Mouse (Mus musculus) regulatory T cell (primary cell): ENCODE measurements at regions not wholly inside any gene's neighbourhood (a gene's known extent, or its start where the extent isn't known, plus 50 kb on each side); places are given as distances from the start of the nearest gene placed in this dataset.
"Not testable (repeated sequence)": the region's sequence is repeated elsewhere in the genome, so short reads cannot be mapped to it uniquely, and the experiment has no call there.

Source experiments
- in situ Hi-C: fragments of 300-600 bp; cut with MboI, MseI; formaldehyde crosslinking; loops from one replicate; pipeline ENCODE4 v1.15.1; 2025; ENCODE audit warnings: high pct_unique_total_duplicates

DNA sequence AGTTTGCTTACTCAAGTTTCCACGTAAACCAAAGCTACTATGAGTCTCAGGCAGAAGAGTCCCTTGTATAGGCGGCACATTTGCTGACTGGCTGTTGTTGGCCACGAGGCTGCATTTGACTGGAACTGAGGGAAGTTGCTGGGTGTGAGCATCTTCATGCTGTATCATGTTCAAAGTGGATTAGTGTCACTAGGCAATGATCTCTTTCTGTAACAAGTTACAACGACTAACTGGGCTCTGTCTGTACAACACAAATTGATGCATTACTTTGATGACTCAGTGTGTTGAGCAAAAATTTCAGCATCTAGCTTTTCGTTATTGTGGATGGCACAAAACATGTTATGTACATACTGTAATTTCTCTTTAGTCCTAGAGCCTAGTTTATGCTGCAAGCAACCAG, 203.7 kb upstream of the P2ry1 start:
- in situ Hi-C loops, result no loop called here

DNA sequence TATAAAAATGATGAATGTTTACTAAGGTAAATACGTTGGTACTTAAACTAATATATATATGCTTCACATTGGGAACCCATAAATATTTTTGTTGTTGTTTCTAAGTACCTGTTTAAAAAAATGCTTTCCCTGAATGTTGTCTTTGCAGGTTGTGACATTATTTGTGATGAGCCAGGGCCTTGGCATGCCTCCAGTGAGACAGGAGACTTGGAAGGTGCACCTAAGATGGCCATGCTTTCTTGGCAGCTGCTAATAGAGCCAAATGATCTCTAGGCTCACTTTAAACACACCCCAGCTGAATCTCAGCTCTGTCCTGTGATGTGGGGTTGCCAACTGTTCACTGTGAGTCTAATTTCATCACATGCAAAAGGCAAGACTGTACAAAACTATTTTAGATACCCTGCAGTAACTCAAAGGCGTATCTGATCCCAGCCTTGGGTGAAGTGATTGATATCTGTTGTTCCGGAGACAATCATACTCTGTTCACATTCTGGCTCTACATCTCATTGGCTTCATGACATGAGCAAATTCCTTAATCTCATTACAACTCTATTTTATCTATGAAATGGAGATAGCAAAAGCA, 197.8 kb upstream of the P2ry1 start:
- in situ Hi-C loops, result loop anchor here (25.0 kb wide), 1 partner anchor 1718 kb away; no protein-coding TSS in a partner anchor

DNA sequence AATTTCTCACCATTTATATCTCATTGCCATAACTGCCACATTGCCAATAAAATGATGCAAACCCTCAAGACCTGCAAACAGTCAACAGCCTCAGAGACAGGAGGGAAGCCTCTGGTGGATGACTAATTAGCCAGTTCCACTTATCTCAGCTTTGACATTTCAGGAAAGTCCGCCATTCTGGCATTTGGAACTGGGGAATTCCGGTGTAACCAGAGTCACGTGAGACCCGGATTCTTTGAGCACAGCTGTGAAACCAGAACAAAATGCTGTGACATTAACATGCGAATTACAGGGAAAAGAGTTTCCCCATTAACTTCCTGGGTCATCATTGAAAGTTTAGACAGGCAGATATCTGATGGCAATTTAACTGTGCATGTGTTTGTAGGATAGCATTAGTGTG, 190.7 kb upstream of the P2ry1 start:
- in situ Hi-C loops, result loop anchor here (25.0 kb wide), 1 partner anchor 1725 kb away; no protein-coding TSS in a partner anchor

DNA sequence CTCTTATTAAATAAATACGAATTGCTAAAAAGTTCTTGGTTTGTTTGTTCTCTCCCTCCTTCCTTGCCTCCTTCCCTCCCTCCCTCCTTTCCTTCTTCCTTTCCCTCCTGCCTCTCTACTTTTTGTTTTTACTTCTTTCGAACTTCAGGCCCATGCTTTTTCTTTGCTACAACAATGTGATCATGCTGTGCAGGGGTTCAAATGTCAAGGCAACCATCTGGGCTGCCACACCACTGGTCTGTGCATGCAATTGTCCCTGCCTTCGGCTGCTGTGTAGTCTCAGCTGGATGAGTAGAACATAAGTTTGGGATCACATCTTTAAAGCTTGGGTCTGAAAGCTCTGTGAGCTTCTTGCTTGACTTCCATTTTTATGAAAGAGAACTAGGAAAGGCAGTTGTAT, 189.1 kb upstream of the P2ry1 start:
- in situ Hi-C loops, result loop anchor here (25.0 kb wide), 1 partner anchor 1726 kb away; no protein-coding TSS in a partner anchor

DNA sequence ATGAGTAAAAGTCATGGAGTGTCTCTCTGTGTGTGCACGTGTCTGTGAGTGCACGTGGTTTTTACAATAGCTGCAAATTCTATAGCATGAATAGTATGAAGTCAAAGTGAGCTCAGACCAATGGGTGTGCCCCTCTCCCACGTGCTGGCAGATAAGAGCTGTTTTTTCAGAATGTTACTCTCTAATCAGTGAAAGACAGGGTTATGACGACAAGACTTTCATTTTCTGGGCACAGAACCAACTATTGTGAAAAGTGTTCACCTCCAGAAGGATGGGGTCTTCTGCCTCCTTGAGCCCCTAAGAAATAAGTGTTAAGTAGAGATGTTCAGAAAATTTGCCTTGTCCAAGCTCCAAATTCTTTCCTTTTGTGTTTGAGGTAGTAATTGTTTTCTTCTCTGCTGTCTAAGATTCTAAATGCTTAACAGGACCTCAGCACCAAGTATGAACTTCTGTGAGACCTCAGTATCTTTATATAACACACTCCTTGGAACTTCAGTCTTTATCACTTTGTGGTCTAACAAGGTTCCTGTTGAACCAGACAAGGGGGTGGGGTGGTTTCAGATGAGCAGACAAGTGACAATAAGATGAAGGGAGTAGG, 182.8 kb upstream of the P2ry1 start:
- in situ Hi-C loops, result loop anchor here (25.0 kb wide), 1 partner anchor 1732 kb away; no protein-coding TSS in a partner anchor

DNA sequence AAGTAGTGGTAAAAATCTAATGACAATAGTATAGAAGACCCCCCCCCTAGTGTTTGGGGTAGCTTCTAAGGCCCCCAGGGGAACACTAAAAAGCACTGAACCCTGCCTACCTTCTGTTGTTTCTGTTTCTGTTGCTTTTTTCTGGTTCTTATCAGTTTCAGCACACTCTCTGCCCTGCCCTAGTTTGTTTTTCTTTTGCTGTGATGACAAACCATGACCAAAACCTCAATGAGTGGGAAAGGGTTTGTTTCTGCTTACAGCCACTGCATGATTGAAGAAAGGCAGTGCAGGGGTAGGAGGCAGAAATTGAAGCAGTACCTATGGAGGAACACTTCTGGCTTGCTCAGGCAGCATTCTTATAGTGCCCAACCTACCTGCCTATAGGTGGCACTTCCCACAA, 181.1 kb upstream of the P2ry1 start:
- in situ Hi-C loops, result loop anchor here (25.0 kb wide), 1 partner anchor 1734 kb away; no protein-coding TSS in a partner anchor

DNA sequence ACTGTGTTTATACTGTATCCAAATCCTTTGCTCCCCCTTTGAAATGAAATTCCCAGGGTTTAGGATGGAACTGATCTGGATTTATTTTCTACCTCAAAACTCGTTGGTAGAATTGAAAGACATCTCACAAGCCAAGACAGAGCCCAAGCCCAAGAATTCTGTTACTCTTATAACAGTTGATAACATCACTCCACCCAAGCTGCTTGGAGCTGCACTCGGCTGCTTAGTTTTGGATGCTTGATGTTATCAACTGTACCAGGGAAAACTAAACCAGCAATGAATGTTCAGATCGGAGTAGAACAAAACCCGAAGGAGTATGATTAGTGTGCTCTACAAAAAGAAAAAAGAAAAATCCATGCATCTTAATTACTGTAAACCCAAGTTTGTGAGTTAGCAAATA, 175.8 kb upstream of the P2ry1 start:
- in situ Hi-C loops, result no loop called here

DNA sequence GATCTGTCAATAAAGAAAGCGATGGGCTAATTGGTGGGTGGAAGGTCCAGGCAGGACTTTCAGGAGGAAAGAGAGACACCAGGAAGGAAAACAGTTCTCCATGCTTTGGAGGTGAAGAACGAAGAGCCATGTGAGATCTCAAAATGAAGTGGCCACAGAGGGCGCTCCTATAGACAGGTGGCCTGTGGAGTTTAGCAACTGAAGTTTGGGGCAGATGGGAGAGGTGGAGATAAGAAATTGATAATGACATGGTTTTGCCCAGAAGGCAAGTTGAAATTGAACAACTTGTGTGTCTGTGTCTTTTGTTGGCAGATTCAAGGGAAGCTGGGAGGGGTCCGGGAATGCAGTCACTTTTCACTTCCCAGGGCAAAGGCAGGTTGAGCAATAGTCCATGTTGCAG, 170.2 kb upstream of the P2ry1 start:
- in situ Hi-C loops, result no loop called here

DNA sequence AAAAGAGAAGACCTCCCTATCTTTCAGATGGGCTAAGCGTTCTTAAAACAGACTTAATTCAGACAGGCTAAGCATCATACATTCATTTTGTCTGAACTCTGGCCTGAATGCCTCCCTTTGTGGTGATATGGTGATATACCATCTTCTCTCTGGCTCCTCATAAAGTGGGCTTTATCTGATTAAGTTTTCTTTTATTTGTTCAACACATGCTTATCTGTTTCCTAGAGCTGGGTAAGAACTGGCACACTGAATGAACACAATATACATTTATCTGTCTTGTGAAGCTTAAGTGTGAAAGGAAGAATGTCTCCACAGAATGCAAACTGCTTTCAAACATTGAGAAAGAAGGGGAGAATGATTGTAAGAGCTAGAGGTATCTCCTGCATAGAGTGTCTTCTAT, 160.7 kb upstream of the P2ry1 start:
- in situ Hi-C loops, result no loop called here

DNA sequence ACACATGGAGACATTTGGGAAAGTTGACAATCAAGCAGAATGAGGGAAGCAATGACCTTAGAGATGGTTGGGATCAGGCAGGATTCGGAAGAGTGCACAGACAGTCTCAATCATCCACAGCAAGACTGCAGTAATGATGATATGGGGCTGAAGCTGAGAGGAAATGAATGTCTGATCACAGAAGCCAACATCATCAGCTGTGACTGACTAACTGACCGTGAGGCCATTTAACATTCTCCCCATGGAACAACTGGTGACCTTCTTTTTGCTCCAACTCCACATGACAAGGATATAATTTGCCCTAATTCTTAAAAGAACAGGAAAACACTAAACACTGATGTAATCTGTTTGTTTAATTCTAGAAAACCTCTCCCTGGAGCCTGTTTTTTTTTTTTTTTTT, 157.3 kb upstream of the P2ry1 start:
- in situ Hi-C loops, result no loop called here

DNA sequence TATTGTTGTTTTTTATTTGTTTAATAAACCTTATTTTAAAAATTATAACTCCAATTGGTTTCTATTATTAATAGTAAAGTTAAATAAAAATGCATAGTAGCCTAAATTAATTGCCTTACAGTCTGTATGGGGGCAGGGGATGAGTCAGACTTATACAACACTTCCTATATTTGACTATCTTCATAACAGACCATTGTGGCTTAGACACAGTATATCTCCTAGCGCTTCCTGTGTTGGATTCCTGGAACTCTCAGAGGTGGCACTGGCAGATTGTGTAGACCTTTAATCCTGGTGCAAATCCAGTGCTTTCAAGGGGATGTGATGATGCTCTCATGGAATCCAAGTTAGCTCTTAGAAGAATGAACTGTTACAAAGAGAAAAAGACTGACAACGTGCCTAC, 154.2 kb upstream of the P2ry1 start:
- in situ Hi-C loops, result no loop called here

DNA sequence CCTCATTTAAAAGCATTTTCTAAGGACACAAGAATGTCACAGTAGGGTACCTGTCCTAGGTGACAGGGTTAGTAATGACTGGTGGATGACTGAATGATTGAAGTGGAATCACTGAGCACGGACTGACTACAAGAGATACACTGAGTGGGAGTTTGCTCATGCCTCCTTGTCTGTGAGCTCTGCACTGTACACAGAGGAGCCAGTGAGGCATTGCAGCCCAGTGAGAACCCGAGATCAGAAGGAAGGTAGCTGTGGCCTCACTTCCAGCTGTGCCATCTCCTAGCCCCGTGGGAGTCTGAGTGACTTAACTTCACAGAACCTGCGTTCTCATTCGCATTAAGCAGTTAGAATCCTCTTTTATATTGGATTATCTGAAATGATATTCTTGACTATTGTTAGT, 148.8 kb upstream of the P2ry1 start:
- in situ Hi-C loops, result loop anchor here (10.0 kb wide), 1 partner anchor 981 kb away; no protein-coding TSS in a partner anchor

DNA sequence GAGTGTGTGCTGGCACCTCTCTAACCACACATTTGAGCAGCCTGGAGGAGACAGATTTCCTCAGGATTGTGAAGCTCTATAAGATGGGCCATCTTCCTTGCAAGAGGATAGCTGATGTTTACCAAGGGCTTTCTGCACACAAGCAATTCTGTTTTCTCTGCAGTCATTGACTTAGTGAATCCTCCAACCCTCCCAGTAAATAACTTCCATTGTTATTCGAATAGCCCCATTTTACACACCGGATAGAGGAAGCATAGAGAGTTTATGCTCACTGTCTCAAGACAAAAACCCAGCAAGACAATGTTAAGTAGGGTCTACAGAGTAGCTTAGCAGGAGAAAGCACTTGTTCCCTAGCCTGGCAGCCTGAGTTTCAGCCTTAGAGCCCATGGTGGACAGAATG, 146.9 kb upstream of the P2ry1 start:
- in situ Hi-C loops, result loop anchor here (10.0 kb wide), 1 partner anchor 979 kb away; no protein-coding TSS in a partner anchor

DNA sequence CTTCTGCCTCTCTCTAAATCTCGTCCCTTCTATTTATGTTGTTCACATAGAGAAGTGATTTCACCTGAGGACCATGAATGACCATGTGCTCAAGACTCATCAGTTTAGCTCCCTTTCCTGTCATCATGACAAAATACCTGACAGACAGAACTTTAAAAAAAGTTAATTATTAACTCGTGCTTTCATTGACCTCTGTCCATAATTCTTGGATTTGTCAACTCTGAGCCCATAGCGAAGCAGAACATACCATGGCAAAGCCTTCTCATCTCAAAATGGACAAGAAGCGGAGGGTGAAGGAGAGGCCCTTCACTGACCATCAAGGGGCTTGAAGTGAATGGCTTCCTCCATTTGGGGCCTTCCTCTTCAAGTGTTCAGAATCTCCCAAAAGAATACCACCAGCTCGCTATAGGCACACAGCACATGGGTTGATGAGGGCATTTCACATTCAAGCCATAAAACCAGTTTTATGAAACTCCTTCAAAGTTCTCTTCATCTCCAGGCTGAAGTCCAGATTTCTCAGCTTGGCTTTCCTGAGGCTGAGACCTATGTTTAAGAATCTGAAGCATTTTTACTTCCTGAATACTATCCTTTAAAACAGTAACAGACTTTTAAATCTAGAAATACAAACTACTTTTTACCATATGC, 144.0 kb upstream of the P2ry1 start:
- in situ Hi-C loops, result loop anchor here (10.0 kb wide), 1 partner anchor 976 kb away; no protein-coding TSS in a partner anchor

DNA sequence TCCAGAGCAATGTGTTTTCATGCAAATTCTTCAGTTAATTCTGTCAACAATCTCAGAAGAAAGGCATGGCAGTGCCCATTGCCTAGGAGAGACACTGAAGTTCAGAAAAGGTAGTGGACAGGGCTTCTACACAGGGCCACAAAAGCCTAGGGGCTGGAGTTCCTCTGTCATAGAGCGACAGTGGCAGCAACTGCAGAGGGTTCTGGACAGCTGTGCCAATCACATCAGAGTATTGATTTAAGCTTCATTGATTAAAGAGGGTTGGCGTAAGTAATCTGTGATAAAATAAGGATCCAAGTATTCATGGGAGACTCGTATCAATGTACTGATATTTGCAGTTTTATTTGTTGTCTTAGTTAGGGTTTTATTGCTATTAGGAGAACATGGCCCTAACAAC, 143.5 kb upstream of the P2ry1 start:
- in situ Hi-C loops, result loop anchor here (10.0 kb wide), 1 partner anchor 976 kb away; no protein-coding TSS in a partner anchor

DNA sequence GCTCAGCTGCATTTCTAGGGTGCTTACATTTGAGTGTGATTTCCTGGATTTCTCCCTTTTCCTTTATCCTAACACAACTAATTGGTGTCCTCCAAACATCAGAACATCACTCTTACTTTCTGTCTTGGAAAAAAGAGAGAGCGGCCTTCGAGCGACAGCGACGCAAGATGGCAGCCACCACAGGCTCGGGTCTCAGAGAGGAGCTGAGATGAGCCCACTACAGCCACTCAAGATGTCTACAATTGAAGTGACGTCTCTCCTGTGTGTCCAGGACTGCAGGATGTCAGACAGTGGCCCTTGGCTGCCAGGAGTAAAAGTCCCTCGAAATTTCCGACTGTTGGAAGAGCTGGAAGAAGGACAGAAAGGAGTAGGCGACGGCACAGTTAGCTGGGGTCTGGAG, 125.7 kb upstream of the P2ry1 start:
- in situ Hi-C loops, result not testable (repeated sequence)

DNA sequence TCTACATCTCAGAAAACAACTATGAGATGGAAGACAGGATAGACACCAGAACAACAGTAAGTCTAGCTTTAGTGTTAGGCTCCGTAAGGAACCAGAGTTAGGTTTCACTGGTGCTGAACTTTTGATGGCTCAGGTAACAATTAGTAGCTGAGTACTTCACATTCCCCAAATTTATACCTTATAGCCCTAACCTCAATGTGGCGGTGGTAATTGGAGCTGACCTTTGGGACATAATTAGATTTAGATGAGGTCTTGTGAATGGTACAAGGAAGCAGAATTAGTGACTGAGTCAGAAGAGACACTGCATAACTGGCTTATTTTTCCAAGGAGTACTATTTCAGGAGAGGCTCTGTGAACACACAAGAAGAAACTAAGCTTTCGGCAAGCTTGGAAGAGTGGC, 123.7 kb upstream of the P2ry1 start:
- in situ Hi-C loops, result no loop called here

DNA sequence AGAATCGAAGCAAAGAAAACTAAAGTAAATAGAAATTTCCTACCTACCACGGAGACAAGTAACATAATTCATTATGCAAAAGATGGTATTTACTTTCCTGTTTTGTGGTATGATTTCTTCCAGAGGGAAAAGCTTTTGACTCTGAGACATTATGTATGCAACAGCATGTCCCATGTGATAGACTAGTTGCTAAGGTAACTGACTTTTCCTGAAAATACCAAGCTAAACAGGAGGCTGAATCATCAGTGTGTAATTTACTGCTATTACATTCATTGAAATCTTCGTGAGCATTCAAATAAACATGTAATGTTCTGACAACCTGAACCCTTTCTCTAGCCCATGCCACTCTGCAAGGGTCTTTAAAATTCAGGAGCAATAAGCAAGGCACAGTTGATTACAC, 118.6 kb upstream of the P2ry1 start:
- in situ Hi-C loops, result no loop called here

DNA sequence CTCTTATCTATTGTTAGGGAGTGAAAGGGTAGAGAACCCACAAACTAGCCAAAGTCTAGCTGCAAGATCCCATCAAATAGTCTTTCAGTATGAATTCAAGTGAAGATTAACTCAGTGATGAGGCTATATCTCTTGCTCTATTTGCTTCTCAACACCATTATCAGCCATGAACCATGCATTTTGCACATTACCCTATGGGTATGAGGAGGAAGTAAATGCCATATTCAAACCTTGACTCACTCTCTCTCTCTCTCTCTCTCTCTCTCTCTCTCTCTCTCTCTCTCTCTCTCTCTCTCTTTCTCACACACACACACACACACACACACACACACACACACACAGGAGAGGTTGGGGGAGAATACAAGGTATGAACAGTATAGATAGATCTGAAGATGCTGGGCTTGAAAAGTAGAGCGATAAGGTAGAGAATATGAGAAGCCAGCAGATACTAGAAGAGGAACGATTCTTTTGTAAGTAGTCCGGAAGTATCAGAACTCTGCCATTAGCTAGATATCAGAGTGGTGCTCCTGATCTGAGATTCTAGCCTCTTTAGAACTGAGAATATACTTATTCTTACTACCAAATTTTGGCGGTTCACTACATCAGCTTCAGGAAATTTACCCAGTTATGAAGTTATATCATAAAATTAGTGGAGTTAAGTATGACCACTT, 113.3 kb upstream of the P2ry1 start:
- in situ Hi-C loops, result no loop called here

DNA sequence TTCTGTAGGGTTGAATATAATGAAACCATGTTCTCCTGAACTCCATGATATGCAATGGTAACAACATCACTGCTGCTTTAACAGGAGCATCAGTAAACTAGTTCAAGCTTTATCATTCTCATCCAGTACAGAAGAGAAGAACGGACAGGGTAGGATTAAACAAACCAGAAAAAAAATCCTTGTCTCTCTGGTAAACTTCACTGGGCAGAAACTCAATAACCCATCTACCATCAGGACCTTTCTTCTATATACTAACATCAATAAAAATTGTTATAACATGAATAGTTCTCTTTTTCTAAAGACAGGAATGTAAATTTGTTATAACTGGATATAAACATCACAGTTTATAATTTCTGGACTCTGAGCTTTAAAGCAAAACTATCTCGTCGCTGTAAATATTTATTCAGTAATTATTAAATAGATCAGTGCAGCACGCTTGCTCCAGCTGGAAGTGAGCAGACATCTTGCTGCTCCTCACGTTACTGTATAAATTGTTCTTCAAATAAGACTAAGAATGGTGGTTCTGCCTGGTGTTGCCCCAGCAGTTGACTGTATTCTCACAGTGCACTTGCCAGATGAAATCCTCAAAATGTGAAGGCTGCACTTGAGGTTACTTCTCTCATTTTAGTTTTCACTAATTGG, 104.8 kb upstream of the P2ry1 start:
- in situ Hi-C loops, result loop anchor here (10.0 kb wide), 1 partner anchor 937 kb away; no protein-coding TSS in a partner anchor

DNA sequence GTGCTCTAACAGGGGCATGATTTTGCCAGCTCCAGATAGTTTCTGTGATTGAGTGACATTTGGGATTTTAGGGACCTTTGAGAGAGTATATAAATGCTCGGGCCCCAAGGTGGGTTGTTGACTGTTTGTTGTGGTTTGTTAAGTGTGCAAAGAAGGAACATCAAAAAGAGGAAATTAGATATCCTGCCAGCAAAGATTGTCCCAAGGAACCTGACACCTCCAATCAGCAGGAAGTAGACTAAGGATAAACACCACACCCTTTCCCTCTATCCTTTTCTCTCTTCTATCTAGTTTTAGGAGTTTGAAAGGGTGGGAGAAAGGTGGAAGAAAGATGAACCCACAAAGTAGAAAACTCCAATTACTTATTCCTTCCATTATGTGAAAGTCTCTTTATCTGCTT, 103.9 kb upstream of the P2ry1 start:
- in situ Hi-C loops, result loop anchor here (10.0 kb wide), 1 partner anchor 936 kb away; no protein-coding TSS in a partner anchor

DNA sequence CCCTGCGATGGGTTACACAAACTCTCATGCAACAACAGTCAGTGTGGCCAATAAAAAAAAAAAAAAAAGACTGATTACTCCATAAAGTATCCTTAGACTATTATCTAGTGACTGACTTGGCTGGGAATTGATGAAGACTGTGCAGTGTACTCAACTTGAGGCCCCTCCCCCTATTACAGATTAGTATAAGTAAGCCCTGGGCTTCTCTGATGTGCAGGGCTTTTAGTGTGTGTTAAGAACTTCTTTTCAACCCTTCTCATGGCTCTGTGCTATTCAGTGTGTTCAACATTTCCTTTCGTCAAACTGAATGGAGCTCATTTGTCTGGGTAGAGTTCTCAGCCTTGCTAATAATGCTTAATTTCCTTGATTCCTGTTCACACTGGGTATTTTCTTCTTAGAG, 101.0 kb upstream of the P2ry1 start:
- in situ Hi-C loops, result no loop called here
